ENCODE assay signal across 17 mouse cellular contexts in the genomic region with DNA sequence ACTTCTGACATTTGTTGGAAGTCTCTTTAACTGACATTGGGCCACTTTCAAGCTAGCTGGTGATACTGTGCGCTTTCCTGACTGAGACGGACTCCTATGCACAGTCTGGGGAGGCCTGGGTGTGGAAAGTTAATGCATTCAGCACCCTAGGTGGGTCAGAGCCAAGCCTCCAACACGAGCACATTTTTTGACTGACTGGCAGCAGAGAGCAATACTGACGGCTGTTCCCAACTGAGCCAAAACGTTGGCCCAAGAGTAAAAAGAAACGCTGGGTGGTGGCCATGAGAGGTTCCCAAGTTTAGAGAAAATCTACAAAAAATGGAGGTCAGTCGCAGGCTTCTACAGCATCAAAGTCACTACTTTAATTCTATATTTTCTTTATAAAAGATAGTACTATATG.
DNase-seq lines count a peak whose midpoint lies in the region; ATAC-seq and TF ChIP-seq lines count a peak whose summit lies in the region.
"Had no signal": no experiment of that assay in that cellular context is flagged by ENCODE, and none has a peak within 500 bp of the region (broad histone marks: within the 10 kb centered on the region; RNA-seq: fewer than 3 reads in every experiment).

No protein-coding gene starts in this region.

- DNase-seq in forebrain, embryonic 11.5 days (ENCODE audit: low spot score), result no peak
- no peak for DNase-seq in heart, postnatal 25 days (ENCODE audit: low spot score)
- peak; percentile 78 for DNase-seq in midbrain, embryonic 11.5 days (ENCODE audit: low spot score, missing footprints)
- no peak for DNase-seq in midbrain, postnatal 0 days (ENCODE audit: low spot score)
- DNase-seq: adrenal gland, postnatal 10 days; cerebellum, adult 18-20 months; cerebellum, adult 9-11 months; cerebellum, postnatal 36 days; gastrocnemius, postnatal 36 days; heart, adult 11 months; heart, postnatal 14 days had no signal

- intact Hi-C loops in heart, postnatal 25 days (cut with DNase I), result loop anchor here (2.0 kb wide), 1 partner anchor 26 kb away; no protein-coding TSS in a partner anchor

- no peak overlapping the region for H3K9ac ChIP-seq in forebrain, embryonic 13.5 days
- no peak overlapping the region for H3K9ac ChIP-seq in forebrain, embryonic 11.5 days (ENCODE audit: low read length)
- no peak overlapping the region for H3K9ac ChIP-seq in heart, embryonic 13.5 days
- no peak overlapping the region for H3K9ac ChIP-seq in midbrain, embryonic 11.5 days (ENCODE audit: low read length)
- H3K9ac ChIP-seq in midbrain, postnatal 0 days (replicated peaks; ENCODE audit: low read length, poor library complexity, severe bottlenecking), result no peak overlapping the region
- H3K9ac ChIP-seq in hindbrain, embryonic 16.5 days (ENCODE audit: low read depth, low read length), result no peak overlapping the region
- H3K9ac ChIP-seq: hindbrain, embryonic 15.5 days had no signal

- no peaks in the 10 kb centered on the region for H3K9me3 ChIP-seq in forebrain, embryonic 13.5 days (replicated peaks)
- no peaks in the 10 kb centered on the region for H3K9me3 ChIP-seq in forebrain, embryonic 11.5 days (ENCODE audit: control insufficient read depth, low read length)
- no peaks in the 10 kb centered on the region for H3K9me3 ChIP-seq in heart, embryonic 13.5 days
- no peaks in the 10 kb centered on the region for H3K9me3 ChIP-seq in midbrain, embryonic 11.5 days (ENCODE audit: control insufficient read depth, low read length)
- H3K9me3 ChIP-seq in midbrain, postnatal 0 days (ENCODE audit: low read length), result no peaks in the 10 kb centered on the region
- H3K9me3 ChIP-seq in hindbrain, embryonic 16.5 days (ENCODE audit: control insufficient read depth, low read length), result no peaks in the 10 kb centered on the region
- H3K9me3 ChIP-seq: hindbrain, embryonic 15.5 days had no signal

- WGBS in forebrain, embryonic 13.5 days, result 55% methylated on average over 7 of the region's 7 CpGs
- WGBS in forebrain, embryonic 11.5 days, result 76% methylated on average over 7 of the region's 7 CpGs
- 75% methylated on average over 7 of the region's 7 CpGs for WGBS in heart, embryonic 13.5 days
- 76% methylated on average over 7 of the region's 7 CpGs for WGBS in midbrain, embryonic 11.5 days
- WGBS in midbrain, postnatal 0 days, result 62% methylated on average over 7 of the region's 7 CpGs
- WGBS in hindbrain, embryonic 16.5 days, result 64% methylated on average over 7 of the region's 7 CpGs

- ATAC-seq in forebrain, embryonic 13.5 days, result peak; percentile 31; the same call in 1 of the 2 replicates
- no peak for ATAC-seq in forebrain, embryonic 11.5 days (replicated peaks; ENCODE audit: low FRiP score)
- no peak for ATAC-seq in heart, embryonic 13.5 days (ENCODE audit: extremely low read depth, insufficient number of reproducible peaks, low FRiP score, low TSS enrichment)
- no peak for ATAC-seq in midbrain, embryonic 11.5 days (ENCODE audit: low FRiP score)
- no peak for ATAC-seq in midbrain, postnatal 0 days (ENCODE audit: low FRiP score)
- no peak for ATAC-seq in hindbrain, embryonic 16.5 days
- ATAC-seq: inflammation-experienced regulatory T-cells, adult 6 months; intestine, postnatal 0 days had no signal

- TF ChIP-seq CTCF in midbrain, postnatal 0 days (IDR thresholded peaks at IDR 0.05), result no peak

- H3K27ac ChIP-seq in forebrain, embryonic 13.5 days, result peak overlapping the region; percentile 59
- H3K27ac ChIP-seq in forebrain, embryonic 11.5 days (ENCODE audit: low read depth, low read length), result no peak overlapping the region
- peak overlapping the region; percentile 81 for H3K27ac ChIP-seq in heart, embryonic 13.5 days (replicated peaks)
- no peak overlapping the region for H3K27ac ChIP-seq in midbrain, embryonic 11.5 days (ENCODE audit: low read depth, low read length)
- no peak overlapping the region for H3K27ac ChIP-seq in midbrain, postnatal 0 days (ENCODE audit: low read depth, low read length)
- no peak overlapping the region for H3K27ac ChIP-seq in hindbrain, embryonic 16.5 days (ENCODE audit: low read depth, low read length)
- H3K27ac ChIP-seq: hindbrain, embryonic 15.5 days had no signal

- H3K36me3 ChIP-seq in forebrain, embryonic 13.5 days (ENCODE audit: poor library complexity, severe bottlenecking), result peaks cover 6% of the 10 kb centered on the region
- H3K36me3 ChIP-seq in forebrain, embryonic 11.5 days (ENCODE audit: control insufficient read depth, insufficient read depth, low read length), result no peaks in the 10 kb centered on the region
- no peaks in the 10 kb centered on the region for H3K36me3 ChIP-seq in heart, embryonic 13.5 days
- no peaks in the 10 kb centered on the region for H3K36me3 ChIP-seq in midbrain, embryonic 11.5 days (ENCODE audit: control insufficient read depth, insufficient read depth, low read length)
- H3K36me3 ChIP-seq in midbrain, postnatal 0 days (ENCODE audit: insufficient read depth, low read length), result 0 out of 2 replicates have a peak, but pooled peaks cover 3% of the 10 kb centered on the region
- H3K36me3 ChIP-seq in hindbrain, embryonic 16.5 days (ENCODE audit: control insufficient read depth, insufficient read depth, low read length), result no peaks in the 10 kb centered on the region; the same call in 1 of the 2 replicates
- H3K36me3 ChIP-seq: hindbrain, embryonic 15.5 days had no signal

- no peak overlapping the region for H3K4me3 ChIP-seq in forebrain, embryonic 13.5 days
- H3K4me3 ChIP-seq in forebrain, embryonic 11.5 days (ENCODE audit: low read depth, low read length), result no peak overlapping the region
- H3K4me3 ChIP-seq in heart, embryonic 13.5 days, result no peak overlapping the region
- H3K4me3 ChIP-seq in midbrain, embryonic 11.5 days (ENCODE audit: low read depth, low read length), result no peak overlapping the region
- H3K4me3 ChIP-seq in midbrain, postnatal 0 days (ENCODE audit: low read depth, low read length), result no peak overlapping the region
- H3K4me3 ChIP-seq in hindbrain, embryonic 16.5 days (ENCODE audit: low read length), result no peak overlapping the region
- H3K4me3 ChIP-seq: hindbrain, embryonic 15.5 days had no signal

- H3K4me1 ChIP-seq in forebrain, embryonic 13.5 days, result peaks cover 66% of the 10 kb centered on the region
- H3K4me1 ChIP-seq in forebrain, embryonic 11.5 days (replicated peaks; ENCODE audit: control insufficient read depth, insufficient read depth, low read length), result peaks cover 9% of the 10 kb centered on the region
- peaks cover 52% of the 10 kb centered on the region for H3K4me1 ChIP-seq in heart, embryonic 13.5 days
- peaks cover 14% of the 10 kb centered on the region; the same call in 1 of the 2 replicates for H3K4me1 ChIP-seq in midbrain, embryonic 11.5 days (ENCODE audit: control insufficient read depth, insufficient read depth, low read length)
- H3K4me1 ChIP-seq in midbrain, postnatal 0 days (ENCODE audit: insufficient read depth, low read length), result peaks cover 4% of the 10 kb centered on the region; the same call in 1 of the 2 replicates
- peaks cover 22% of the 10 kb centered on the region for H3K4me1 ChIP-seq in hindbrain, embryonic 16.5 days (ENCODE audit: control insufficient read depth, insufficient read depth, low read depth, low read length)

- H3K4me2 ChIP-seq in forebrain, embryonic 13.5 days, result no peak overlapping the region
- no peak overlapping the region for H3K4me2 ChIP-seq in forebrain, embryonic 11.5 days (ENCODE audit: low read depth, low read length, severe bottlenecking)
- H3K4me2 ChIP-seq in heart, embryonic 13.5 days, result no peak overlapping the region
- H3K4me2 ChIP-seq in midbrain, embryonic 11.5 days, result no peak overlapping the region
- no peak overlapping the region for H3K4me2 ChIP-seq in midbrain, postnatal 0 days (ENCODE audit: low read depth, low read length, poor library complexity, severe bottlenecking)
- H3K4me2 ChIP-seq in hindbrain, embryonic 16.5 days (ENCODE audit: low read length), result no peak overlapping the region
- H3K4me2 ChIP-seq: hindbrain, embryonic 15.5 days had no signal

- H3K27me3 ChIP-seq in forebrain, embryonic 13.5 days, result no peaks in the 10 kb centered on the region
- H3K27me3 ChIP-seq in forebrain, embryonic 11.5 days (ENCODE audit: control insufficient read depth, insufficient read depth, low read length), result no peaks in the 10 kb centered on the region
- H3K27me3 ChIP-seq in heart, embryonic 13.5 days (replicated peaks), result no peaks in the 10 kb centered on the region
- no peaks in the 10 kb centered on the region for H3K27me3 ChIP-seq in midbrain, embryonic 11.5 days (ENCODE audit: control insufficient read depth, insufficient read depth, low read length)
- no peaks in the 10 kb centered on the region for H3K27me3 ChIP-seq in midbrain, postnatal 0 days (ENCODE audit: insufficient read depth, low read length)
- no peaks in the 10 kb centered on the region for H3K27me3 ChIP-seq in hindbrain, embryonic 16.5 days (replicated peaks; ENCODE audit: control insufficient read depth, insufficient read depth, low read length)
- H3K27me3 ChIP-seq: hindbrain, embryonic 15.5 days had no signal

Comparison
In these comparisons a context has a peak if more than half of its experiments do, and no peak if none do; other contexts are left out.
1. H3K27ac ChIP-seq: peak in forebrain, embryonic 13.5 days (single experiment) and heart, embryonic 13.5 days (single experiment); none in forebrain, embryonic 11.5 days (single experiment), midbrain, embryonic 11.5 days (single experiment), midbrain, postnatal 0 days (single experiment) and hindbrain, embryonic 16.5 days (single experiment).